ENCODE assay signal across 12 mouse cellular contexts in the genomic region with DNA sequence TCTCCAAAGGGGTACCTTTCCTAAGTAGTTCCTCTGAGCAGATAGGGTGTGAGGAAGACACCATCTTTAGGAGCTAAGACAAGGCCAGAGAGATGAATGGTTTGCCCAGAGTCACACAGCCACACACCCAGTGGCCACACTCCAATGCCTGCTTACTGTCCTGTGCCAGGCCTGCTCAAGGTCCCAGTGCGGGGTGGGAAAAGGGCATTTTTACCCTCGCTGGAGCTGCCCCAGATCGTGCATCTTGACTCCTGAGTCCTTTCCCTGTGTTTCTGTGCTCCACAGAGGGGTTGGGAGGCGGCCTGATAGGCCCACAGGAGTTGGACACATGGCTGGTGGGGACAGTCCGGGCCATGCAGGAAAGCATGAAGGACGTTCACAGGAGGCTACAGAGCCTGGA. TPM values are rescaled to one million over a fixed set of nuclear protein-coding genes. Genes with fewer than 3 reads are reported as not detected.
DNase-seq lines count a peak whose midpoint lies in the region; ATAC-seq and TF ChIP-seq lines count a peak whose summit lies in the region.
"Had no signal": no experiment of that assay in that cellular context is flagged by ENCODE, and none has a peak within 500 bp of the region (broad histone marks: within the 10 kb centered on the region; RNA-seq: fewer than 3 reads in every experiment).

No protein-coding gene starts in this region.

- TF ChIP-seq CTCF in intestine, postnatal 0 days (IDR thresholded peaks at IDR 0.05; ENCODE audit: low read depth): no peak
- TF ChIP-seq CTCF in liver, postnatal 0 days (IDR thresholded peaks at IDR 0.05; ENCODE audit: low read depth): no peak

- no peaks in the 10 kb centered on the region for H3K9me3 ChIP-seq in embryonic facial prominence, embryonic 13.5 days
- H3K9me3 ChIP-seq in embryonic facial prominence, embryonic 10.5 days: no peaks in the 10 kb centered on the region
- no peaks in the 10 kb centered on the region for H3K9me3 ChIP-seq in kidney, embryonic 15.5 days (replicated peaks)
- H3K9me3 ChIP-seq in intestine, postnatal 0 days (ENCODE audit: control insufficient read depth): no peaks in the 10 kb centered on the region
- no peaks in the 10 kb centered on the region for H3K9me3 ChIP-seq in liver, postnatal 0 days (ENCODE audit: low read length)
- H3K9me3 ChIP-seq: forebrain, embryonic 15.5 days; limb, embryonic 10.5 days; neural tube, embryonic 12.5 days had no signal

- H3K9ac ChIP-seq in embryonic facial prominence, embryonic 13.5 days: 0 out of 2 replicates have a peak overlapping the region, but pooled peaks have one; percentile 21
- H3K9ac ChIP-seq in kidney, embryonic 15.5 days: no peak overlapping the region
- H3K9ac ChIP-seq in intestine, postnatal 0 days (ENCODE audit: low read depth, low read length): no peak overlapping the region
- H3K9ac ChIP-seq in liver, postnatal 0 days (replicated peaks): no peak overlapping the region
- H3K9ac ChIP-seq: forebrain, embryonic 15.5 days; neural tube, embryonic 12.5 days had no signal

- DNase-seq in embryonic facial prominence, embryonic 10.5 days (ENCODE audit: low spot score): no peak
- DNase-seq in kidney, adult 9 months: no peak
- no peak for DNase-seq in liver, postnatal 0 days
- no peak for DNase-seq in lung, postnatal 25 days (ENCODE audit: low spot score)
- DNase-seq: right cerebral cortex, postnatal 25 days had no signal

- no peak overlapping the region for H3K4me2 ChIP-seq in embryonic facial prominence, embryonic 13.5 days
- H3K4me2 ChIP-seq in kidney, embryonic 15.5 days: no peak overlapping the region
- peak overlapping the region; percentile 93 for H3K4me2 ChIP-seq in intestine, postnatal 0 days (replicated peaks; ENCODE audit: low read depth)
- H3K4me2 ChIP-seq in liver, postnatal 0 days (ENCODE audit: low read depth, low read length): peak overlapping the region; percentile 80
- H3K4me2 ChIP-seq: forebrain, embryonic 15.5 days; neural tube, embryonic 12.5 days had no signal

- peaks cover 19% of the 10 kb centered on the region for H3K4me1 ChIP-seq in embryonic facial prominence, embryonic 13.5 days
- peaks cover 46% of the 10 kb centered on the region for H3K4me1 ChIP-seq in embryonic facial prominence, embryonic 10.5 days
- peaks cover 47% of the 10 kb centered on the region for H3K4me1 ChIP-seq in kidney, embryonic 15.5 days
- H3K4me1 ChIP-seq in intestine, postnatal 0 days (replicated peaks; ENCODE audit: control insufficient read depth, insufficient read depth, low read length): peaks cover 24% of the 10 kb centered on the region
- peaks cover 54% of the 10 kb centered on the region for H3K4me1 ChIP-seq in liver, postnatal 0 days (ENCODE audit: insufficient read depth)

- 85% methylated on average over 6 of the region's 6 CpGs for WGBS in embryonic facial prominence, embryonic 13.5 days
- WGBS in embryonic facial prominence, embryonic 10.5 days: 85% methylated on average over 6 of the region's 6 CpGs
- WGBS in kidney, embryonic 15.5 days: 73% methylated on average over 6 of the region's 6 CpGs
- WGBS in intestine, postnatal 0 days: 92% methylated on average over 6 of the region's 6 CpGs
- 81% methylated on average over 6 of the region's 6 CpGs for WGBS in liver, postnatal 0 days (ENCODE audit: insufficient replicate concordance)

- no peak overlapping the region for H3K4me3 ChIP-seq in embryonic facial prominence, embryonic 13.5 days
- no peak overlapping the region for H3K4me3 ChIP-seq in embryonic facial prominence, embryonic 10.5 days
- H3K4me3 ChIP-seq in kidney, embryonic 15.5 days (replicated peaks): no peak overlapping the region
- no peak overlapping the region for H3K4me3 ChIP-seq in intestine, postnatal 0 days (ENCODE audit: low read depth, low read length)
- H3K4me3 ChIP-seq in liver, postnatal 0 days (ENCODE audit: low read depth, low read length): no peak overlapping the region
- H3K4me3 ChIP-seq: forebrain, embryonic 15.5 days; heart, adult 2 months; limb, embryonic 10.5 days; neural tube, embryonic 12.5 days had no signal

- peaks cover 35% of the 10 kb centered on the region for H3K27me3 ChIP-seq in embryonic facial prominence, embryonic 13.5 days
- peaks cover 54% of the 10 kb centered on the region for H3K27me3 ChIP-seq in embryonic facial prominence, embryonic 10.5 days (replicated peaks; ENCODE audit: low read depth, poor library complexity, severe bottlenecking)
- H3K27me3 ChIP-seq in kidney, embryonic 15.5 days: peaks cover 18% of the 10 kb centered on the region; the same call in 1 of the 2 replicates
- peaks cover 6% of the 10 kb centered on the region; the same call in 1 of the 2 replicates for H3K27me3 ChIP-seq in intestine, postnatal 0 days (replicated peaks; ENCODE audit: control insufficient read depth, insufficient read depth, low read length)
- H3K27me3 ChIP-seq in liver, postnatal 0 days (ENCODE audit: insufficient read depth, low read length): peaks cover 14% of the 10 kb centered on the region

- ATAC-seq in embryonic facial prominence, embryonic 13.5 days (ENCODE audit: insufficient number of reproducible peaks, insufficient read depth, low FRiP score, low TSS enrichment, low read depth): no peak
- no peak for ATAC-seq in kidney, embryonic 15.5 days (replicated peaks; ENCODE audit: low FRiP score)
- ATAC-seq in intestine, postnatal 0 days: no peak
- no peak for ATAC-seq in liver, postnatal 0 days
- ATAC-seq: forebrain, embryonic 15.5 days had no signal

- no peak overlapping the region for H3K27ac ChIP-seq in embryonic facial prominence, embryonic 13.5 days
- no peak overlapping the region for H3K27ac ChIP-seq in embryonic facial prominence, embryonic 10.5 days (replicated peaks)
- H3K27ac ChIP-seq in kidney, embryonic 15.5 days: peak overlapping the region; percentile 71
- H3K27ac ChIP-seq in intestine, postnatal 0 days (ENCODE audit: low read depth, low read length): peak overlapping the region; percentile 54; the same call in 1 of the 2 replicates
- H3K27ac ChIP-seq in liver, postnatal 0 days (ENCODE audit: low read depth): peak overlapping the region; percentile 79; the same call in 1 of the 2 replicates
- H3K27ac ChIP-seq: forebrain, embryonic 15.5 days; heart, adult 2 months; limb, embryonic 10.5 days; neural tube, embryonic 12.5 days had no signal

- TF ChIP-seq EP300 in liver, postnatal 0 days (IDR thresholded peaks at IDR 0.05; ENCODE audit: low read depth): no peak

- no peaks in the 10 kb centered on the region for H3K36me3 ChIP-seq in embryonic facial prominence, embryonic 13.5 days
- H3K36me3 ChIP-seq in embryonic facial prominence, embryonic 10.5 days (replicated peaks): no peaks in the 10 kb centered on the region
- no peaks in the 10 kb centered on the region for H3K36me3 ChIP-seq in kidney, embryonic 15.5 days
- H3K36me3 ChIP-seq in intestine, postnatal 0 days (ENCODE audit: control insufficient read depth, insufficient read depth): peaks cover 11% of the 10 kb centered on the region; the same call in 1 of the 2 replicates
- H3K36me3 ChIP-seq in liver, postnatal 0 days (replicated peaks; ENCODE audit: insufficient read depth, low read length): peaks cover 13% of the 10 kb centered on the region; the same call in 1 of the 2 replicates
- H3K36me3 ChIP-seq: forebrain, embryonic 15.5 days; limb, embryonic 10.5 days; neural tube, embryonic 12.5 days had no signal

RNA-seq across cellular contexts. Expression of a gene that starts 4.3 kb away (rescaled TPM):
- polyA plus RNA-seq in embryonic facial prominence, embryonic 13.5 days (2015; fragmentation: Nextera tagmentation; extraction: Ambion mirVana): 16.6 and 17.4 TPM in 2 replicates
- 6.3 and 10.1 TPM in 2 replicates for polyA plus RNA-seq in embryonic facial prominence, embryonic 10.5 days (2016; fragmentation: Nextera tagmentation; extraction: Ambion mirVana)
- polyA plus RNA-seq in kidney, embryonic 15.5 days (2015; fragmentation: Nextera tagmentation; extraction: Ambion mirVana): 19.4 and 25.3 TPM in 2 replicates
- 74.7 and 75.9 TPM in 2 replicates for polyA plus RNA-seq in intestine, postnatal 0 days (2015; fragmentation: Nextera tagmentation; extraction: Ambion mirVana)
- polyA plus RNA-seq in liver, postnatal 0 days (2015; fragmentation: Nextera tagmentation; extraction: Ambion mirVana): 56.5 and 57.0 TPM in 2 replicates

RNA-seq across cellular contexts. Expression of a gene that starts 4.4 kb away (rescaled TPM):
- polyA plus RNA-seq in embryonic facial prominence, embryonic 13.5 days (2015; fragmentation: Nextera tagmentation; extraction: Ambion mirVana): 5.3 and 7.2 TPM in 2 replicates
- polyA plus RNA-seq in embryonic facial prominence, embryonic 10.5 days (2016; fragmentation: Nextera tagmentation; extraction: Ambion mirVana): 1.7 and 2.6 TPM in 2 replicates
- polyA plus RNA-seq in kidney, embryonic 15.5 days (2015; fragmentation: Nextera tagmentation; extraction: Ambion mirVana): 6.2 and 6.4 TPM in 2 replicates
- 1.0 and 1.5 TPM in 2 replicates for polyA plus RNA-seq in intestine, postnatal 0 days (2015; fragmentation: Nextera tagmentation; extraction: Ambion mirVana)
- 0.82 and 0.85 TPM in 2 replicates for polyA plus RNA-seq in liver, postnatal 0 days (2015; fragmentation: Nextera tagmentation; extraction: Ambion mirVana)

RNA-seq across cellular contexts. Expression of a gene that starts 10.2 kb away (rescaled TPM):
- 5.2 and 6.9 TPM in 2 replicates for polyA plus RNA-seq in embryonic facial prominence, embryonic 13.5 days (2015; fragmentation: Nextera tagmentation; extraction: Ambion mirVana)
- polyA plus RNA-seq in embryonic facial prominence, embryonic 10.5 days (2016; fragmentation: Nextera tagmentation; extraction: Ambion mirVana): 2.8 and 2.9 TPM in 2 replicates
- 5.0 and 5.5 TPM in 2 replicates for polyA plus RNA-seq in kidney, embryonic 15.5 days (2015; fragmentation: Nextera tagmentation; extraction: Ambion mirVana)
- 4.6 and 6.0 TPM in 2 replicates for polyA plus RNA-seq in intestine, postnatal 0 days (2015; fragmentation: Nextera tagmentation; extraction: Ambion mirVana)
- 2.6 and 2.7 TPM in 2 replicates for polyA plus RNA-seq in liver, postnatal 0 days (2015; fragmentation: Nextera tagmentation; extraction: Ambion mirVana)

RNA-seq across cellular contexts. Expression of a gene that starts 26.4 kb away (rescaled TPM):
- 15.0 and 16.2 TPM in 2 replicates for polyA plus RNA-seq in embryonic facial prominence, embryonic 13.5 days (2015; fragmentation: Nextera tagmentation; extraction: Ambion mirVana)
- polyA plus RNA-seq in embryonic facial prominence, embryonic 10.5 days (2016; fragmentation: Nextera tagmentation; extraction: Ambion mirVana): 8.4 and 10.9 TPM in 2 replicates
- 9.2 and 10.7 TPM in 2 replicates for polyA plus RNA-seq in kidney, embryonic 15.5 days (2015; fragmentation: Nextera tagmentation; extraction: Ambion mirVana)
- polyA plus RNA-seq in intestine, postnatal 0 days (2015; fragmentation: Nextera tagmentation; extraction: Ambion mirVana): 3.5 and 5.3 TPM in 2 replicates
- 3.4 and 3.7 TPM in 2 replicates for polyA plus RNA-seq in liver, postnatal 0 days (2015; fragmentation: Nextera tagmentation; extraction: Ambion mirVana)

Comparison
In these comparisons a context has a peak if more than half of its experiments do, and no peak if none do; other contexts are left out.
1. H3K27ac ChIP-seq: peak in kidney, embryonic 15.5 days (single experiment), intestine, postnatal 0 days (single experiment) and liver, postnatal 0 days (single experiment); none in embryonic facial prominence, embryonic 13.5 days (single experiment) and embryonic facial prominence, embryonic 10.5 days (single experiment).
2. H3K4me2 ChIP-seq: peak in intestine, postnatal 0 days (single experiment) and liver, postnatal 0 days (single experiment); none in embryonic facial prominence, embryonic 13.5 days (single experiment) and kidney, embryonic 15.5 days (single experiment).